Mouse (Mus musculus) lung, embryonic 14.5 days (tissue): ENCODE data around the gene Dzip1l. TPM values are rescaled to one million over a fixed set of nuclear protein-coding genes. Genes with fewer than 3 reads are reported as not detected.

ENCODE experiments used
- ATAC-seq: fragments of 200-750 bp; cut with Nextera tagmentation; 2 replicates; pipeline ENCODE4 v1.8.0; 2017; ENCODE audit warnings: mild to moderate bottlenecking, moderate TSS enrichment, moderate library complexity; ENCODE audit not compliant: insufficient read depth
- DNase-seq: peaks from one replicate; pipeline ENCODE4 v3.0.0-alpha.2; 2015
- H3K27ac ChIP-seq: fragments of 300-500 bp; sonication (generic); 2 replicates; pipeline ENCODE4 v1.5.1; 2014; ENCODE audit warnings: low read depth, mild to moderate bottlenecking, moderate library complexity
- H3K27me3 ChIP-seq: fragments of 300-500 bp; sonication (generic); 2 replicates; pipeline ENCODE4 v1.6.1; 2014; ENCODE audit warnings: low read length, control low read depth; ENCODE audit not compliant: insufficient read depth
- H3K36me3 ChIP-seq: fragments of 300-500 bp; sonication (generic); 2 replicates; pipeline ENCODE4 v1.6.1; 2014; ENCODE audit warnings: control low read depth; ENCODE audit not compliant: insufficient read depth
- H3K4me1 ChIP-seq: fragments of 300-500 bp; sonication (generic); 2 replicates; pipeline ENCODE4 v1.6.1; 2014; ENCODE audit warnings: antibody characterized with exemption, control low read depth; ENCODE audit not compliant: insufficient read depth
- H3K4me2 ChIP-seq: fragments of 300-500 bp; sonication (generic); 2 replicates; pipeline ENCODE4 v1.6.1; 2014; ENCODE audit warnings: mild to moderate bottlenecking
- H3K4me3 ChIP-seq: fragments of 300-500 bp; sonication (generic); 2 replicates; pipeline ENCODE4 v1.5.1; 2014; ENCODE audit warnings: low read depth, low read length
- H3K9ac ChIP-seq: fragments of 300-500 bp; sonication (generic); 2 replicates; pipeline ENCODE4 v1.6.1; 2014
- H3K9me3 ChIP-seq: fragments of 300-500 bp; sonication (generic); 2 replicates; pipeline ENCODE4 v1.6.1; 2016; ENCODE audit warnings: low read depth, low read length, control low read depth
- CTCF ChIP-seq: IDR thresholded peaks from 2 replicates; pipeline ENCODE4 v1.5.1; 2016; ENCODE audit warnings: antibody characterized with exemption, low read depth
- WGBS: fragments of 180-500 bp; shearing (Covaris S2); extraction: QIAGEN DNeasy Blood & Tissue Kit; methylation state at CpG from one replicate; pipeline ENCODE4 v1.1.7; 2014; 5-methylcytosine and 5-hydroxymethylcytosine counted together
- polyA plus RNA-seq: library from polyadenylated mRNA; unstranded; fragments of >200 nt; fragmentation: Nextera tagmentation; extraction: Ambion mirVana; gene quantifications from 2 replicates; pipeline ENCODE4 v1.2.1, GENCODE M21; 2014

The Dzip1l gene
- polyA plus RNA-seq, 1 experiment from 2014 or later, result 33.1 TPM

DNA sequence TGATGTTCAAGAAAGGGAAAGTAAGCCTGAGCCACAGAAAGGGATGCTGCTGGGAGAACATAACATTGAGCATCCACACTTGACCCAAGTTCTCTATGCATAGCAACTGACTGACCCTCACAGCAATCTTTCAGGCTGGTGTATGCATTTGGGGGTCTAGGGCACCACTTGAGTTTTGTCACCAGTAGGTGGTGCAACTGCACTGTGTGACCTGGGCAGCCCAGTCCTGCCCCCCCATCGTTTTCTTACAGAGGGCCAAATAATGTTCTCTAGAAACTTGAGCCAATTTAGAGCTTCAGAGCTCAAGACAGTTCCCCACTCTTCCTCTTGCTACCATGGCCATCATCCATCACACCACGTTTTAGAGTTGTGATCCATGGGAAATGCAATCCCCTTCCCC lies 42.3 kb downstream of the Dzip1l start:
- Histone ChIP-seq H3K9ac (no peak overlapping the region), H3K9me3 (no peaks in the 10 kb centered on the region), H3K36me3 (peaks cover 44% of the 10 kb centered on the region), H3K4me1 (no peaks in the 10 kb centered on the region), H3K4me2 (no peak overlapping the region), H3K27me3 (no peaks in the 10 kb centered on the region), H3K4me3 (no peak overlapping the region), H3K27ac (no peak overlapping the region)
- 44% methylated on average over 2 of the region's 2 CpGs for WGBS
- TF ChIP-seq CTCF, result peak; percentile 63
- ATAC-seq (0 out of 2 replicates have a peak, but pooled peaks have one; percentile 33), DNase-seq (peak; percentile 54)

DNA sequence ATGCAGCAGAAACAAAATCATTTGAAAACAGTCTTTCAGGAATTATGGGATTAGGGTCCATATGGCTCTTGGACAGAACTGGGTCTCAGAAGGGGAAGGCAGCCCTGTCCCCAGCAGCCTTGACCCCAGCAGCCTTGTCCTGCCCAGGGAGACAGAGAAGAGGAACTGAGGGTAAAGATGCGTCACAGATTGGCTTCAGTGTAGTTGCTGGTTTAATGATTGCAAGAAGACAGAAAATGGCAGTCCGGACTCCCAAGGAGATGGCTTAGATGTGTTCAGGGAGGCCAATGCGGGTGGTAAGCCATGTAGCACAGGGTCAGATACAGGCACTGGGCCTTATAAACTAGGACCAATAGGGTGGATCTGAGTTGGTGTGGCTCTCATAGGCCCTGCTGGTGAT lies 46.4 kb downstream of the Dzip1l start:
- ATAC-seq, result no peak
- Histone ChIP-seq H3K4me1 (no peaks in the 10 kb centered on the region), H3K9ac (no peak overlapping the region), H3K4me3 (no peak overlapping the region), H3K9me3 (no peaks in the 10 kb centered on the region), H3K4me2 (no peak overlapping the region), H3K27ac (no peak overlapping the region), H3K27me3 (no peaks in the 10 kb centered on the region), H3K36me3 (peaks cover 6% of the 10 kb centered on the region; the same call in 1 of the 2 replicates)
- no peak for TF ChIP-seq CTCF
- 74% methylated on average over 3 of the region's 3 CpGs for WGBS
- DNase-seq, result no peak

DNA sequence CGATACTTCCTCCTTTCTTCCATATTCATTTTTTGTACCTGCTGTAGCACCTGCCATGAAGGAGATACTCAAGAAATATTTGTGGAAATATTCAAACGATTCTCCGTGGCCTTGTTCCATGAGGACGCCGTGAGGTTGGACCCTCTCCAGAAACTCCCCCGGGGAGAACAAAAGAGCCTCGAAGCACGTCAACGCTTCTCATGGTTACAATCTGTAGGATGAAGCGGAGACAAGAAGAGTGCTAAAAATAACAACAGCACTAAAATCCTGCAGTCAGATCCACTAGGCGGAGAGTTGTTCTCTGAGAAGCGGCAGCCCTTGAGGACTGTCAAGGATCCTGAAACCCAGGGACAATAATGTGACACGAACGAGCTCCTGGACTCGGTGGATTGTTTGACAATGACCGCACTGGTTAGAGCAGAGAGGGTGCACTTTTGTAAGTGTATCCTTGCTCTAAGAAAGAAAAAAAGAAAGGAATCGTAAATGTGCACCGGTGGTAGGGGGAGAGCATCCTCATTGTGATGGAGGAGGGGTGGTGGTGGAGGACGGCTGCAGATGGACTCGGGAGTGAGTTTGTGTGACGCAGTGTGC lies 52.8 kb downstream of the Dzip1l start:
- 63% methylated on average over 21 of the region's 21 CpGs for WGBS
- Histone ChIP-seq H3K4me3 (no peak overlapping the region), H3K27ac (no peak overlapping the region), H3K27me3 (no peaks in the 10 kb centered on the region), H3K9me3 (no peaks in the 10 kb centered on the region), H3K36me3 (no peaks in the 10 kb centered on the region), H3K4me2 (no peak overlapping the region), H3K4me1 (peaks cover 4% of the 10 kb centered on the region; the same call in 1 of the 2 replicates), H3K9ac (no peak overlapping the region)
- TF ChIP-seq CTCF, result no peak
- ATAC-seq (no peak), DNase-seq (peak; percentile 8)

DNA sequence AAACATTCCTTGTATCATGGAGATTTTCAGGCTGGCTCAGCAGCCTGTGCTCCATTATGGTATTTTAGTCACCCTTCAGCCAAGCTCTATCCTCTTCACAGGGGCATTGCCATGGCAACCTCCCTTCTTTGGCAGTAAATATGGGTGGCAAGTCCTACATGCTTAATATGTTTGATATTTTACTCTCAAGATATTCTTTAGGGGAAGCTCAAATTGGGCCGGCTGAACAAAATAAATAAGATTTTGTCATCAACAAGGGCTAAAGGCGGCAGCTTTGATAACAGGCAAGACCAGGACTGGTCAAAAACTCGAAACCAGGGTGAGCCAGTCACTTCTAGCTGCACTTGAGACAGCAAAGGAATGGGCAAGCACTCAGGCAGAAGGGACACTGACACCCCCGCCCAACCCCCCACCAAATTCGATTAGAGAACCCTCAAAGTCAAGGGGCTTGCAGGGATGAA lies 55.8 kb downstream of the Dzip1l start:
- no peak overlapping the region for H3K4me2 ChIP-seq
- peak; percentile 67 for DNase-seq

DNA sequence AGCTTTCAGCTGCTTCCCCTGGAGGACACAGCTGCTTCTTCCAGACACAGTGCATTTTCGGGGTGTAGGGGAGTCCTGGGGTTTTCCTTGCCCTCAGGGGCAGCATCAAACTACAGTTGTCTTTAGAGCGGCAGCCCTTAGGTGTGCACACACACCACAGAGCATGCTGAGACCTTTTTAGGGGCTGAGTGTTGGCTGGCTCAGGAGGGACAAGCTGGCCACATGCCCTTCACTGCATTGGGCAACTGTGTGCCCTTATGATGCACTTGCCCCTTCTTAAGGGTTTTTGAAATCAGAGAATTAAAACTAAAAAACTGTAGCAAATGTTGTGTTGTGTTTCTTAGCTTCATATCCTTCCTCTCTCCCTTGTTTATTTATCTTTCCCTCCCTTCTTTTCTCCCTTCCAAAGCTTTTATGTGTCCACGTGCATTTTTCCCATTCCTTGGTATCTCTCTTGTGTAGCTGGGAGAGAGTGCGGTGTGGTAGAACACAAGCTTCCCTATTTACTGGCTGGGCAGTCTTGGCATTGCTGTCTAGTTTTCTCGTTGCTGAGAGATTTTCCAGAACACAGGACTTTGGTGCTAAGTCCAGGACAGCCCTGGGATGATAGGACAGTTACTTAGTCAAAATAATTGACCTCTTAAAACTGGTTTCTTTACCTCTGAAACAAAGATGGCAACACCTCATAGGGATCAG lies 56.4 kb downstream of the Dzip1l start:
- no peak for TF ChIP-seq CTCF
- 44% methylated on average over 5 of the region's 5 CpGs for WGBS
- H3K27ac ChIP-seq, result peak overlapping the region; percentile 71
- ATAC-seq (no peak), DNase-seq (no peak)
- peaks cover 4% of the 10 kb centered on the region; the same call in 1 of the 2 replicates for H3K4me1 ChIP-seq
- H3K9me3 ChIP-seq, result no peaks in the 10 kb centered on the region
- H3K4me2 ChIP-seq, result no peak overlapping the region
- no peaks in the 10 kb centered on the region for H3K27me3 ChIP-seq
- H3K36me3 ChIP-seq, result no peaks in the 10 kb centered on the region
- no peak overlapping the region for H3K4me3 ChIP-seq
- no peak overlapping the region for H3K9ac ChIP-seq

More for the DNA sequence above, 55.8 kb downstream of the Dzip1l start:
- WGBS, result 37% methylated on average over 5 of the region's 5 CpGs
- Histone ChIP-seq H3K27ac (peak overlapping the region; percentile 75), H3K9ac (no peak overlapping the region), H3K4me3 (no peak overlapping the region), H3K4me1 (peaks cover 4% of the 10 kb centered on the region; the same call in 1 of the 2 replicates), H3K9me3 (no peaks in the 10 kb centered on the region), H3K36me3 (no peaks in the 10 kb centered on the region), H3K27me3 (no peaks in the 10 kb centered on the region)
- TF ChIP-seq CTCF, result no peak
- peak; percentile 87 for ATAC-seq

DNA sequence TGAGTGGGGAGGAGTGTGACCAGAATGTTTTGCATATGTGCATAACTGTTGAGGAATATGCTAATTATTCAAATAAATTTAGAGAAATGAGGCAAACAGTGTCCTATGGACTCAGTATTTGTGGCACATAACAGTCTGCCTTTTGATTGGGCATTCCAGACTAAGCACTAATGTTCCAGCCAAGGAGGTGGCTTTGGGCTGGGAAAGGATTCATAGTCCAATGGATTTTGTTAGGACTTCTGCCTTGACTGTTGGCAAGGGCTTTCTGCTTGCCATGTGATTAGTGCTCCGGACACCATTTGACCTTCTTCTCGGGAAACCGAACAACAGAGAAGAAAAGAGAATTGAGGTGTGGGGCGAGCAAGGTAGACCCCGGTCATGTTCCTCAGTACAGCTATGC lies 60.5 kb downstream of the Dzip1l start:
- Histone ChIP-seq H3K27ac (no peak overlapping the region), H3K4me1 (0 out of 2 replicates have a peak, but pooled peaks cover 1% of the 10 kb centered on the region), H3K4me3 (no peak overlapping the region), H3K9ac (no peak overlapping the region), H3K4me2 (no peak overlapping the region), H3K9me3 (no peaks in the 10 kb centered on the region), H3K36me3 (no peaks in the 10 kb centered on the region), H3K27me3 (no peaks in the 10 kb centered on the region)
- TF ChIP-seq CTCF, result no peak
- DNase-seq, result no peak
- WGBS, result 91% methylated on average over 5 of the region's 5 CpGs
- no peak for ATAC-seq

DNA sequence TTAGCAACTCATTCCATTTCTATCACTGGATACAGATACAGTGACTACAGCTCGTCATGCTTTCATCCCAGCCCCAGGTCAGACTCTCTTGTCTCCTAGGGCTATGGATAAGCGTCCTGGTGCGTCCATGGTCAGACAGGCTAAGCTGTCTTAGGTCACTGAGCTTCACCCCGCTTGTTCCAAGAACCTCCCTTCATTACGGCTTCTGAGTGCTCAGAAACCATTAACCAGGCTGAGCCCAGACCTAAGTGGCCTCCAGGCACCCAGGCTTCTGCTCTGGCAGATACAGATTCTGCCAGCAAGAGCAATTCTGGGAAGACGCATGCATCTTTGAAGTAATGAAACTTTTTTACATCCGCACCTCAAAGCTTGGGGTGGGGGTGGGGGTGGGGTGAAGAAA lies 61.1 kb downstream of the Dzip1l start:
- TF ChIP-seq CTCF, result no peak
- no peaks in the 10 kb centered on the region for H3K27me3 ChIP-seq
- no peak overlapping the region for H3K4me3 ChIP-seq
- no peak for ATAC-seq
- WGBS, result 84% methylated on average over 7 of the region's 7 CpGs
- H3K4me2 ChIP-seq, result no peak overlapping the region
- no peak overlapping the region for H3K27ac ChIP-seq
- no peak overlapping the region for H3K9ac ChIP-seq
- no peaks in the 10 kb centered on the region for H3K4me1 ChIP-seq
- DNase-seq, result no peak
- no peaks in the 10 kb centered on the region for H3K9me3 ChIP-seq
- no peaks in the 10 kb centered on the region for H3K36me3 ChIP-seq
